Mouse (Mus musculus) cerebellum, postnatal 14 days (tissue): ENCODE measurements around the gene Plch1.

Experiments used
- DNase-seq, 2 experiments: peaks; one replicate each; pipeline ENCODE4 v3.0.0; 2021; ENCODE audit warnings: mixed read lengths in 2 of 2

Gene Plch1

DNA sequence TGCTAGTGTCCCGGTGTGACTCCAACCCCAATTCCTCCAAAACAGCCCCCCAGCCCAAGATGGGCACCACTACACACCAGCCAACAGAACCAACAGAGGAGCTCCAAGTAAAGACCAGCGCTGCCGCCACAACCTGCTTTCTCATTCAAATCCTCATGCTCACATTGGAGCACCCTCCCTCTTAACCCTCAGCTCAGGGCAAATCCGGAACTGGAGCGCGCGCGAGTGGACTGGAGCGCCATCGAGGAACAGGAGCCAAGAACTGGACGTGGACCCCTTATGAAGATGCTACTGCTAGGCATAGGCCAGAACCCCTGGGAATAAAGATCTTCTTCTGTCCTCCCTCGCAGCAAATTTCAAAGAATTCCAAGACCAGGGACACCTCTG lies at the start of gene Plch1:
TSS of gene Plch1 (minus strand) at position 164 of the 387 bp plus-strand sequence.
- DNase-seq = peak; percentile 72 to 78

DNA sequence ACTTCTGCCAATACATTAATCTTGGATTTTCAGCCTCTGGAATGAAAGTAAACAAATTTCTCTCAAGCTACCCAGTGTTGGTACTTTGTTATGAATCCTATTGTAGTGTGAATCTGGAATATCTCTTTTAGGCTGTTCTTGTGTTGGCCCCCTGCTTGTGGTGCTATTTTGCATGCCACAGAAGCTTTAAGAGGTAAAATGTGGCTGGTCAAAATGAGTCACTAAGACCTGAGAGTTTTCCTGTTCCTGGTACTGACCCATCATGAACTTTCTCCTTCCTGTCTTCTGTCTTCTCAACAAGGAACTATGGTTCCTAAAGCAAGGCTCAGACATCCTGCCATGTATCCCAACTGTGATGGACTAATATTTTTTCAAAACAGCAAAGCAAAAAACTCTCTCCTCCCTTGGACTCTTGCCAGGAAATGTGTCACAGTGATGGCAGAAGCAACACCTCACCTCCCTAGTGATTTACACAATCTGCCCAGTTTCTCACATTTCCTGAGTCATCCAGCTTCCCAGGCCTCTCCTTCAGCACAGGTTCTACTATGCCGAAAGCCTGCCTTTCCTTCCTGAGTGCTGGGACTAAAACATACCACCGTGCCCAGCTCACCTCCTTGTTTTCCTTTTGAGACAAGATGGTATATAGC lies 42.1 kb upstream of the Plch1 start:
- DNase-seq = peak; percentile 34 to 41

DNA sequence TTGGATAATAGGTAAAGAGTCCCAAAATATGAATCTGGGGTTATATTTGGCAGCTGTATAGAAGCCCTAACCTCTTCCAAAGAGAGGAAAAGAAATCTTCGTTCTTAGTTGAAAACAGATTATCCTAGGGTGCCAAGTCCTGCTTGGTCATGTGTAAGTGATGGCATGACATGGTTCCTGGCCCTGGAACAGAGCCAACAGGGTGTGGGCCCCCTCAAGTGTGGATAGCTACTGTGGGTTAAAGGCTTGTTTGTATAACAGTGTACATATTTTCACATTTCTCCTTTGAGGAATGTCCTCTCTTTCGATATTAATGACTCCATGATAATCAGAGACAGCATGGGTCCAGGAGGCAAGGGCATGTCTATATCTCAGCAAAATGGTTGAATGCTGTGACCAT lies 39.7 kb upstream of the Plch1 start:
- DNase-seq = peak in 1 of 2 experiments; percentile 9

DNA sequence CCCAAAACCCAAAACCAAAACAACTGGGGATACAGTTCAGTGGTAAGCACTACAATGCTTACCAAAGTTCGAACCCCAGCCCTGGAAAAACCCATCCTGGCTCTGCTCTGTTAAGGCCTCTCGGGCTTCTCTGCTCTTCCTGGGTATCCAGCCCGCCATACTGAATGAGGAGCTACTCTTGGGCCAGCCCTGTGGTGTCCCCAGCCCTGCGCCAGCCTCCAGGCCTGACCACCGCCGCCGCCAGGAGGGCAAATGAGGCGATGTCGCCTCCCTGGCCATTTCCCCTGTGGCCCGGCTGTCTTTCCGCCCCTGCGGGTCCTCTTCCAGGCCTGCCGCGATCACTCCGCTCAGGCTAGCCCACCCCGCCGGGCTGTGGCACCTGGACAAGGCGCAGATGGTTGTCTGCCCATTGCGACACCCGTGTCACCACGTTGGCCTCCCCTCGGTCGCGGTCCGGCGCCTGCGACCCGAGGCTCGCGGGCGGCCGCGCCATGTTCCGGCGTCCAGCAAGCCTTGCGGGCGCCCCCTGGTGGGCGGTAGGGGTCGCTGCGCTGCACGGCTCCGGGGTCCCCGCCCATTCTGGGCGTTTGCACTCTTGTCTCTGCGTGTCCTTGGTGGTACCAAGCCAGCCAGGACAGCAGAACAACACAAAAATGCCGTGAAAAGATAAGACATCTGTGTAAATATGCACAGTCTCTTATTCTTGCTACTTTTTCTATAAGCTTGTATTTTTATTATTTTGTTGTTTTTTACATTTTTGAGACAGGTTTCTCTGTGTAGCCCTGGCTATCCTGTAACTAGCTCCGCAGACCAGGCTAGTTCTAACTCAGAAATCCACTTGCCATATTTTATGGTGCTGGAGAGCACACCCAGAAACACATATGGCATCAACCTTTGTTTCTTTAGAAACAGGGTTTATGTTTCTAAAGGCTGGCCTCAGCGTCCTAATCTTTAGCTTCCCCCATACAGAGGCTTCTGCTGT lies 29.9 kb upstream of the Plch1 start, which contains the start of gene E130311K13Rik:
TSS of gene E130311K13Rik (minus strand) at position 595 of the 982 bp plus-strand sequence.
- peak; percentile 94 to 96 for DNase-seq

DNA sequence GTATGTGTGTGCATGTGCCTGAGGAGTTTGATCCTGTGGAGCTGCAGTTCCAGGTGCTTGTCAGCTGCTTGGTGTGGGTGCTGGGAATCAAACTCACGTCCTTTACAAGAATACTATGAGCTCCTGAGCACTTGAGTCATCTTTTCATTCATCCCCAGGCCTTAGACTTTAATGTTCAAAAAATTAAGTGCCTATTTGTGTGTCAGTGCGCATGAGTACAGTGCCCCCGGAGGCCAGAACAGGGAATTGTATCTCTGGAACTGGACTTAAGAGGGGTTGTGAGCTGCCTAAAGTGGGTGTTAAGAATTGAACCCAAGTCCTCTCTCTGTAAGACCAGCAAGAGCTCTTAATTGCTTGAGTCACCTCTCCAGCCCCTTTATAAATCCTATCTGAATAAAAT lies 20.4 kb upstream of the Plch1 start:
- peak in 1 of 2 experiments; percentile 26 for DNase-seq

DNA sequence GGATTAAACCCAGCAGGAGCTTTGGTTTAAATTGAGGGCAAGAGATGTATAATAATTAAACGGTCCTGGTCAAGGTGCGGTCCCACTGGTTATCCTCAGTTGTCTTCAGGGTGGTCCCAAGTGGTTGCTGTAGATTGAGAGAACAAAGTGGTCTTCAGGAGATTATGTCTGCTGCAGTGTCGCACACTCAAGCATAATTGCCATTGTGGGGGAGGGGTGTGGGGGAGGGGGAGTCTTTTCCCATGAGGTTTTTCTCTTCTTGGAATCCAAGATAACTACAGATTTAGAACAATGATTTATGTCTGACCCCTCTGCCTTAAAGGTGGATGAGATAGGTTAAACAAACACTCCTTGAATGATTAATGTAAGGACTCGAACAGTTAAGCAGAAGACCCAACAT lies 11.0 kb upstream of the Plch1 start:
- no peak for DNase-seq

DNA sequence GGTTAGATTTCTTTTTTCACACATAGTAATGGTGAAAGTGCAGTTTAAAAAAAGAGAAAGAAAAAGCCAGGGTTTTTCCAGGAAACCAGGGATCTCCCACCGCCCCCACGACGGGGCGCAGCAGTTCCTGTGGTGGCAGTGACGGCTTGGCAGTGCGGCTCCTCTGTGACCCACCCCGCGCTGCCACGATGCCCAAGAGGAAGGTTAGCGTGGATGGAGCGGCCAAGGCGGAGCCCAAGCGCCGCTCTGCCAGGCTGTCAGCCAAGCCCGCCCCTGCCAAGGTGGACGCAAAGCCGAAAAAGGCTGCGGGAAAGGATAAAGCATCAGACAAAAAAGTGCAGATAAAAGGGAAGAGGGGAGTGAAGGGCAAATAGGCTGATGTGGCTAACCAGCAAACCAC lies 6.0 kb upstream of the Plch1 start:
- DNase-seq = peak; percentile 54 to 63

DNA sequence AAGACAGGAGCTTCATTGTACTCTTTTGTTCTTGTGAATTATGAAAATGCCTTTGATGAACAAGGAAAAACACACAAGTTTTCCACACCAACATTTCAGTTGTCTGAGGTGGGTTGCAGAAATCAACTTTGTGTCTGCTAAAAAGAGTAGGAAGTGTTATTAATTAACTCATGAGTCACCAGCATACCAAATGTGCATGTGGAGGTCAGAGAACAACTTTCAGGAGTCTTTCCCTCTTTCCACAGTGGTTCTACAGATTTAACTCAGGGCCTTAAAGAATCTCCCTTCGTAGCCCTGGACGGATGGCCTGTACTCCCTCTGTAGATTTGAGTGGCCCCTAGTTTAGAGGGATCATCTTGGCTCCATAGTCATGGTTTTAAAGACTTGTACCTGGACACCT lies 4.9 kb upstream of the Plch1 start:
- DNase-seq = no peak

DNA sequence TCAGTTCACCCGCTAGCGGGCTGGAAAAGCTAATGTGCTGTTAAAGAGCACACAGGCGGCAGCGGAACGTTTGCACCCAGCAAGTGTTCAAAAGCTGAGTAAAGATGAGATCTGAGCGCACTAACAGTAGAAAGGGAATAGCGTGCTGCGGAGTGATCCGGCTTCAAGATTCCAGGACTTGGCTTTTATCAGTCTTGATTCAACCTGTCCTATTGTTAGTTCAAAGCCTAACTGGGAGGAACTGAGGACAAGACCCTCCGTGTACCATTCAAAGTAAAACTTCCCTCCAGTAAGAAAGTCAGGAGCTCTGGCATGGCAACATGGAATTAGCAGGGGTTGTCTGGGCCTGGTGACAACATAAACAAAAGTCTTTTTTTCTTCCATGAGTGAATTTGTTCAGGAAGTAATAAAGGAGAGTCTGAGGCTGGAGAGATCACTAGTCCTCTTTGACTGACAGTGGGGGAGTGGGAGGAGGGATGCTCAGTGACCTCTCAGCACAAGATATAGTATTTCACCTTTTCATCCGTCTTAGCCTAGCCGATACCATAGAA lies 824 bp upstream of the Plch1 start:
- DNase-seq = peak in 1 of 2 experiments; percentile 10

DNA sequence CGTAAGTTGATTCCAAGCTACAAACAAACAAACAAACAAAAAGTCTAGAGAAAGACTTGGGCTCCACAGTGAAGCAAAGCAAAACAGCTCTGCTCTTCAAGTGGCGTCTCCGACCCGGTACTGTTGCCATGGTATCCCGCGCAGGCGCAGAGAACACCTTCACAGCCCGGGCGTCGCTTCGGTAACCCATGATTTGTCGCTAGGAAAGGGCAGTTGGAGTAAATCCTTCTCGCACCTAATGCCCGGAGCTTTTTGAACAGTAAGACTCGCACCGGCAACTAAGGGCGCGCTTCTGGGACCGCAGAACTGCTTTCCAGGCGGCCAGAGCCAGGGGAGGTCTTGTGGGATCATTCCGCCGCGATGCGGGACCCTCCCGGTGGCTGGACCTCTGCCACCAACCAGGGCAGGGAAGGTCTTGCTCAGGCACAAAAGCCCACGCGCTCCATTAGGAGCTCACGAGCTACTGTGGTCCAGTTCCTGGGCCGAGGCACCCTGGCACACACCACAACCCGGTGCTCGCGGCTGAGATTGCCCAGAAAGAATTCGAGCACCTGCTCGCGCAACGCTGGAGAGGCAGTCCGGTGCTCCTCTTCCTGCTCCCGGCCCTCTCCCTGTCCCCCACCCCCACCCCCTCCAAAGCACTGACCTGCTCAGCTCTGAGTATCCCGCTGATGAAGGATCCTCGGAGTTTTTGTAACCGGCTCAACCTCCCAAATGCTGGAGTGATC lies 527 bp downstream of the Plch1 start:
- DNase-seq = peak; percentile 90

DNA sequence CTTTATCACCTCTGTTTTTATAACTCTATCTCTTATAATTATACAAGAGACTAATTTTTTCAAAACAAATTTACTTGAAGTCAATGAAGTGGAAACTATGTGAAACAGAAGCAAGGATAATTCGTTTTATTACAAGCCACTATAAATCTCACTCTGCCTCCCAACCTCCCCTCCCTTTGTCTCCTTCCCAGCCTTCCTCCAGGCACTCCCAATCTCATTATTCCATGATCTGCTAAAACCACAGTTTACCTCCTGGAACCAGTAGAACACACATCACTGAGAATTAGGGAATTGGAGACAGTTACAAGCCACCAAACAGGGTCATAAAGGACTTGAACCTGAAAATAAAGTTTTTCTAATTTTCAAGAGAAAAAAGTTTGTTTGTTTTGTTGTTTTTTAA lies 2.1 kb downstream of the Plch1 start:
- no peak for DNase-seq

DNA sequence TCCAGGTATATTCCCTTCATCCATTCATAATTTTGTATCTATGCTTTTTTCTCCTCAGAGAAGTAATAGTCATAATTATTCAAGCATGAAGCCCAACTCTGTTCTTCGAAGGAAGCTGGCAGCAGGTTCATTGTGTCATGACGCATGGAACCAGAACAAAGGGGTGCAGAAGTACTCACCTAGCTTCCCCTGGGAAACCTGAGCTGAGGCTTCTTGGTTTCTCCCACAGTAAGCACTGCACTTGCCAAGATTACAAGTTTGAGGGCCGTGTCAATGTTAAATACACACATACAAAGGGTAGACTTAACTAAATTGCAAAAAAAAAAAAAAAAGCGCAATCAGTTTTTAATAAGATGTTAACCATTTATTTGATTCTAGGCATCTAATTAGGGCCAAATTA lies 3.0 kb downstream of the Plch1 start:
- no peak for DNase-seq

DNA sequence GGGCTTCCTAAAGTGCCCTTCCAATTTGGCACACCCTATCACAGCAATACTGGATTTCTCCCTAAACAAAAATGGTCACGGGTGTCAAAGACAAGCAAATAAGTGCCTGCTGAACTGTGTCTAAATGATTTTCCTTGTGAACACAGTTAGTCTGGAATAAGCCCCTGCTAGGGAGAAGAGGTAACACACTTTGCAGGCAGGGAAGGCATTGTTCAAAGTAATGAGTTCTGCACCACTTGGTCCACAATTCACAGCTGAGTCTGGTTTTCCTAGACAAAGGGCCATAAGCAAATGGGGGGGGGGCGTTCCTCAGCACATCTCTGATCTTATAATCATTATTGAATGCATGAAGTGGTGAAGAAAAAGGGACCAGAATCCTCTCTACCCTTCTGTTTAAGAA lies 3.5 kb downstream of the Plch1 start:
- no peak for DNase-seq

DNA sequence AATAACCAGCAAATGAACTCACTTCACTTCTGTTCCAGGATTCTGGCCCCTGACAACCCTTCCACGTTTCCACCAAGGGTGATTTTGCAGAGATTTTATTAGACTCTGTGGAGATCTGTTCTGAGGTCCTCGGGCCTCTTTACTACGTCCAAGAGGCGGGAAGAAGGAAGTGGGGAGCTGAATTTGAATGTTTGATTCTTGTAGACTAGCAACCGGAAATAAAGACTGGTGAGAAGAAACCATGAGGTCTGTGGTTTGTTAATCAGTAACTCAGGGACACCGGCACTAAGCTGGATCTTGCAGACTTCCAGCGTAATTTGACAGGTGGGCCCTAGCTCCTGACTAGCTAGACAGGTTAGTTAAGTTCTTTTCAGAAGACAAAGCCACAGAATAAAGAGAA lies 5.6 kb downstream of the Plch1 start:
- no peak for DNase-seq

DNA sequence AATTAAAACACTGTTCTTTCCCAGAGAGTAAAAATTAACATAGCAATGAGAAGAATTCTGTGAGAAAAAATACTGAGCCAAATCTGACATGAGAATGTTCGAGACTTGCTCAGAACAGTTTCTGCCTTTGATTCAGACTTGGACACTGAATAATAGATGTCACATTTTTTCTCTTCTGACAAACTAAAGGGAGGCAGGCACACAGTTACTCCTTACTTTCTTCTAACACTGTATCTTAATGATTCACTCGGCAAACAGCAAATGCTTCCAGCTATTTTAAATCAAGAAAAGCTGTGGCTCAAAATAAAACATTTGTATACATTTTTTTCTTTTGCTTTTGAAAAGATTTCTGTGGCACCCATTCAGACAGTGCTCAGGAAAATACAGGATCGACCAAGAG lies 7.1 kb downstream of the Plch1 start:
- no peak for DNase-seq

DNA sequence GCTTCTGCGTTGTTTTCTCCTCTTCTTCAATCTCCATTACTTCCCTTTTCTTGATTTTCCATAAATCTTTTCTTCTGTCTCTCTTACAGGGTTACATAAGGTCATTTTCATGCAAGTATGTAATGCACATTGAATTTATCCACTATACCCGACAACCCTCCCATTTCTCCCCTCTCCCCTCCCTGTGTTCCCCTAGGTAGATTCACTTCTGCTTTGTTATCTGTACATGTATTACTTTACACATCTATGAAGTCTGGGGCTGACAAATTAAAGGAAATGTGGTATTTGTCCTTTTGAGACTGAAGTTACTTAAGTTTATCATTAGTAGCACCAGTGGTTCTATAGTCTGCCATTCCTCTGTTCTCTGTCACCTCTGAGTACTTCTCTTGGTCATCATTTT lies 18.2 kb downstream of the Plch1 start:
- no peak for DNase-seq

DNA sequence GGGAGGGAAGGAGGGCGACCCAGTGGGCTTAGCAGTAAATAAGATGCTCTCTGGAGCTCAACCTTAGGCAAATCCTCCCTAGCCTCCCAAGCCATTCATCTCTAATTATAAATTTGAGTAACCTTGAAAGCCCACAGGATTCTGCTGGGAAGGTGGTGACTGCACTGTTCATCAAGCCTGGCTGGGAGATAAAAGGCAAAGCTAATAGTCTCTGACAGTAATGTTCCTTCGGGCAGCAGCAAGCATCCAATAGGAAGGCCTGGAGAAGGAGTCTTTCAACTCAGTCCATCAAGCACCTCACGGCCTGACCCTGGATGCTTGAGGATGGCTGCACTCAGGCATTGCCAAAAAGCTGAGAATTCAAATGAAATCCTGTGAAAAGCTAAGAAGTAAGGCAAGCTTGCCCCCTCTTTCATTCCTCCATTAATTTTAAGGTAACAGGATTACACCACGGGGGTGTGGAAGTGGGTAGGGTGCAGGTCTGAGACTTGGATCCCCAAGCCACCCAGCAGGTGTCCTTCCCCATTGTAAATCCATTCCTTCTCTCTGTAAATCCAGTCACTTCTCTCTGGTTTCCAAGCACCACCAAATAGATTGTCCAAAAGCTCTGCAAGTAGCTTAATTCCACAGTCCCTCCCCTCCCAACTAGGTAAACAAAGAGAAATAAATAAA lies 20.1 kb downstream of the Plch1 start:
- no peak for DNase-seq

DNA sequence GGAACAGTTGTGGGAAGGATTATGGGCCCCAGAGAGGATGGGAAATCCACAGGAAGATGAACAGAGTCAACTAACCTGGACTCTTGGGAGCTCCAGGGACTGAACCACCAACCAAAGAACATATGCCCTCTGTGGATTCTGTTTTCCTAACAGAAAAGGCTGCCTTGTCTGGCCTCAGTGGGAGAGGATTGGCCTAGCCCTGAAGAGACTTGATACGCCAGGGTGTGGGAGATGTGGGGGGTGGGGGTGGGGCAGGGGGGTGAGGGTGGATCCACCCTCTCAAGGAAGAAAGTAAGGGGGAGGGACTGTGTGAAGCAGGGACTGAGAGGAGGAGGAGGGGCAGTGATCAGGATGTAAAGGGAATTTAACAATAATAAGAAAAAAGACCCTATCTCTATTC lies 26.5 kb downstream of the Plch1 start:
- no peak for DNase-seq

DNA sequence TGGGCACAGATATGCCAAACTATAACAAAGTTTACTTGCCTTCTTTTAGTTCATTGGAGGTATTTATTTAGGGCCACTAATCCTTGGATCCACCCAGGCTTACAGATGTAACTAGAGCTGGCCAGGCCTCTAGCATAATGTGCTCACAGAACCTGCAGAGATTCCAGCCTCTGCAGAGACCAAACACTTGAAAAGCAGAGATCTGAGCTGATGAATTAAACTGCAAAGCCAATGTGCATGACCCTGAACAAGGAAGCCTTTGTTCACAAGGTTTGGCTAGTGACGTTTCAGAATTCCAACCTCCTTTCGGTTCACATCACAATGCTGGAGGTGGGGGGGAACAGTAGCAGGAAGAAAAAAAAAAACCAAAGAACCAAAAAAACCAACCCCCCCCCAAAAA lies 28.0 kb downstream of the Plch1 start:
- DNase-seq = no peak

DNA sequence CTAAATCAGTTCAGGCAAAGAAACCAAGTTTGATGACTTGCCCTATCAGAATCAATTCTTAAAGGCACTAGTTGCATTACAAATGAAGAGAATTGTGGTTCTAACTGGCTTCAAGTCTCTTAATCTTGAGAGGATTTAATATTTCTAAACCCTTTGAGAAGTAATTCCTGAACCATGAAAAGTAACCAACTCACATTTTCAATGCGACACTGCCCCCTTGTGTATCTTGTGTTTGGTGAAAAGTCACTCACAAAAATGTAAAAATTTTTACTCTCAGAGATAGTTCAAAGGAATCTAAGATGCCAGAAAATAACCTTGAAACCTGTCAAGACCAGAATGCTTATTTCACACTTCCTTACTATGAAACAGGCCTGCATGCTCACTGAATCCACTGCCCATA lies 31.0 kb downstream of the Plch1 start:
- DNase-seq = peak; percentile 65 to 75

DNA sequence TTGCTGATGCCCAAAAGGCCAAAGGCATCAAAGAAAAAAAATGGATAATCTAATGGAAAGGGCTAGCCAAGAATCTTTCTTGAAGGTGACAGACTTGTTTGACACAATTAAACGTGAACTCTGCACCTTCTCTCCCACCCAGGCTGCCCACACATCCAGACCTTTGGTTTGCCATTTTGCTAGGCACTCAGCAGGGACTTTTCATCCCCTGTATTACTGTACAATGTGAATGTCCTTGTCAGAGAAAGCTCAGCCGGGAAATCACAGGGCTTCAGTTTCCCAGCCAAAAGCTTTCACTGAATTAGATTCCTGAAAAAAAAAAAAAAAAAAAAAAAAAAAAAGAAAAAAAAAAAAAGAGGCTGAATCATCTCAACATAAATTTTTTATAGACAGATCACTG lies 34.2 kb downstream of the Plch1 start:
- no peak for DNase-seq

DNA sequence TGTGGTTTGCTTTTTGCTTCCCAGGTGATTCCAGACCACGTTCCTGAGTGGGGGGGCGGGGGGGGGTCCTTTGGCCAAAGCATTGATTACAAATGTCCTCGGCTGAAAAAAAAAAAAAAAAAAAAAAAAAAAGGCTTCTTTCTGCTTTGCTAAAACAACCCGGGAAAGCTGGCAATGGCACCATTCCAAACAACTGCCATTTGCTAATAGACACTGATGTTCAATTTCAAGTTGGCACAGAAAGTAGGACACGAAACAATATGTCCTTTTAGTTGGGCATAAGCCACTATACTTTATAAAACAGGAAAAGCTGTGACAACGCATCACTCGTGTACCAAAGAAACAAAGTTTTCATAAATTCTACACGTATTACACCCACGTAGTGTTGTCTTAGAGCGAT lies 36.6 kb downstream of the Plch1 start:
- peak in 1 of 2 experiments; percentile 9 for DNase-seq
